Mouse (Mus musculus): ENCODE measurements around the gene Htr2b. TPM values are rescaled to one million over a fixed set of nuclear protein-coding genes. Genes with fewer than 3 reads are reported as not detected.

Gene Htr2b
- total RNA-seq (2012; rRNA removed), result 0.08 TPM in 1 of 2 replicates, not detected in the other
- not detected in 2 replicates for total RNA-seq (2014; rRNA removed)
- 0.47 and 0.61 TPM in 2 replicates for polyA plus RNA-seq (2012; ENCODE audit: insufficient read length, low read depth)

DNA sequence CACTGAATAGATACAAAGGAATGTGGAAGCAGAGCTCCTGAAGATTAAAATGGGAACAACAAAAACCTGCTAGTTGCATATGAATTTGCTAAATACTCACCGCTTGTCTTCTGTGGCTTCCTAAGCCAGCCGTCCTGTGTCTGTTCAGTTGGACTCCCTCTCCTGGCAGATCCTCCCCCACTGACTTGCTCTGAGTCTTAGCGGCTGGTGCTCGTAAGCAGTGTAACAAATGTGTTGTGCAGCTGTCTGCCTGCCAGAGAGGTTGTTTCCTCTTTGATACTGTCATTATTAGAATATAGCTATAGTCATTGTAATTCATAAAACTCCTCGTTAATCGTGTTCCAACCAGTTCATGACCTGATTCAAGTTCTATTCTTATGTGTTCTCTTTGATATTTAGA is at the start of gene Htr2b:
Htr2b (minus strand) TSS at position 192 of the 400 bp plus-strand sequence.
- dilution Hi-C loops (cut with MboI; ENCODE audit: extremely low pct_ligation_motif_present, extremely low pct_unique_long_range_greater_than_20kb, low sequenced_read_pairs), result no loop called here
- DNase-seq (ENCODE audit: extremely low read depth), result no peak
- in situ Hi-C loops (cut with MboI; ENCODE audit: low pct_ligation_motif_present, low pct_unique_long_range_greater_than_20kb, low sequenced_read_pairs), result no loop called here
- no peak within 1 kb of the TSS for H3K4me3 ChIP-seq (replicated peaks in 1 of 3; ENCODE audit: low read depth in 2 of 3, low read length in 2 of 3, poor library complexity in 1 of 3)
- TF ChIP-seq EP300 (IDR thresholded peaks at IDR 0.05; ENCODE audit: low read length) (no peak), ETS1 (conservative IDR thresholded peaks at IDR 0.05; ENCODE audit: low read depth, low read length) (no peak), ZC3H11A (IDR thresholded peaks at IDR 0.05; ENCODE audit: low read depth, low read length) (no peak), MXI1 (IDR thresholded peaks at IDR 0.05; ENCODE audit: low read depth, low read length) (no peak)
- H3K4me2 ChIP-seq (ENCODE audit: insufficient read depth, low read depth, poor library complexity, severe bottlenecking), result no peak within 1 kb of the TSS
- no peak within 1 kb of the TSS for H3K9ac ChIP-seq (ENCODE audit: insufficient read depth, low read depth)
- no peaks in the 10 kb centered on the region for H3K27me3 ChIP-seq (replicated peaks)
- peaks cover 14 to 58% of the 10 kb centered on the region in 2 experiments for H3K36me3 ChIP-seq (replicated peaks in 1 of 2; ENCODE audit: control insufficient read depth in 1 of 2, insufficient read depth in 1 of 2, low read length in 1 of 2)
- H3K4me1 ChIP-seq (ENCODE audit: control insufficient read depth in 1 of 2, insufficient read depth in 2 of 2), result no peaks in the 10 kb centered on the region; a peak in 1 of 4 replicates
- no peaks in the 10 kb centered on the region for H3K9me3 ChIP-seq (replicated peaks; ENCODE audit: low read length)
- H3K27ac ChIP-seq (ENCODE audit: insufficient read depth, low read depth), result no peak within 1 kb of the TSS
- no peaks in the 10 kb centered on the region for H3K79me2 ChIP-seq (replicated peaks; ENCODE audit: control insufficient read depth, extremely low read depth, insufficient read depth, poor library complexity, severe bottlenecking)

- dilution Hi-C loops (cut with MboI; ENCODE audit: extremely low pct_ligation_motif_present, extremely low pct_unique_long_range_greater_than_20kb, low sequenced_read_pairs), result no loop called here
- peaks cover 0 to 29% of the 10 kb centered on the region in 2 experiments; a peak in 2 of 4 replicates for H3K4me1 ChIP-seq (ENCODE audit: control insufficient read depth in 1 of 2, insufficient read depth in 2 of 2)
- TF ChIP-seq SIN3A (IDR thresholded peaks at IDR 0.05; ENCODE audit: low read length), result no peak
- no peak for TF ChIP-seq MAX (IDR thresholded peaks at IDR 0.05; ENCODE audit: low read length)
- TF ChIP-seq NRF1 (IDR thresholded peaks at IDR 0.05; ENCODE audit: low read depth, low read length), result no peak
- TF ChIP-seq ZC3H11A (IDR thresholded peaks at IDR 0.05; ENCODE audit: low read depth, low read length), result no peak
- TF ChIP-seq IRF4 (IDR thresholded peaks at IDR 0.05; ENCODE audit: low read depth, low read length), result no peak
- no peak for TF ChIP-seq ZMIZ1 (IDR thresholded peaks at IDR 0.05; ENCODE audit: low read depth, low read length)
- no peak for TF ChIP-seq MAFK (IDR thresholded peaks at IDR 0.05; ENCODE audit: insufficient replicate concordance, low read length)
- no peak for TF ChIP-seq USF2 (conservative IDR thresholded peaks at IDR 0.05; ENCODE audit: low read depth, low read length)
- no peak for TF ChIP-seq EP300 (IDR thresholded peaks at IDR 0.05; ENCODE audit: low read length)
- no peak for TF ChIP-seq NELFE (IDR thresholded peaks at IDR 0.05; ENCODE audit: low read depth, low read length)
- no peak for TF ChIP-seq PAX5 (IDR thresholded peaks at IDR 0.05; ENCODE audit: low read length)
- TF ChIP-seq TBP (conservative IDR thresholded peaks at IDR 0.05; ENCODE audit: low read depth, low read length), result no peak
- no peak for TF ChIP-seq ZNF384 (IDR thresholded peaks at IDR 0.05; ENCODE audit: low read depth, low read length)
- no peak for TF ChIP-seq SMC3 (IDR thresholded peaks at IDR 0.05; ENCODE audit: low read depth, low read length)
- TF ChIP-seq CHD1 (IDR thresholded peaks at IDR 0.05; ENCODE audit: low read depth, low read length), result no peak
These were observed 49.3 kb upstream of the Htr2b start for GRCm38 (mm10) chr1:86161061-86161460.

More at GRCm38 (mm10) chr1:86161061-86161460, 49.3 kb upstream of the Htr2b start:
- no peak overlapping the region for H3K9ac ChIP-seq (ENCODE audit: insufficient read depth, low read depth)
- H3K9me3 ChIP-seq (replicated peaks; ENCODE audit: low read length), result no peaks in the 10 kb centered on the region
- no peaks in the 10 kb centered on the region for H3K79me2 ChIP-seq (replicated peaks; ENCODE audit: control insufficient read depth, extremely low read depth, insufficient read depth, poor library complexity, severe bottlenecking)
- H3K36me3 ChIP-seq (replicated peaks in 1 of 2; ENCODE audit: control insufficient read depth in 1 of 2, insufficient read depth in 1 of 2, low read length in 1 of 2), result peaks cover 48 to 80% of the 10 kb centered on the region in 2 experiments
- in situ Hi-C loops (cut with MboI; ENCODE audit: low pct_ligation_motif_present, low pct_unique_long_range_greater_than_20kb, low sequenced_read_pairs), result no loop called here
- no peak overlapping the region for H3K4me3 ChIP-seq (replicated peaks in 1 of 3; ENCODE audit: low read depth in 2 of 3, low read length in 2 of 3, poor library complexity in 1 of 3)
- H3K27ac ChIP-seq (ENCODE audit: insufficient read depth, low read depth), result no peak overlapping the region
- H3K4me2 ChIP-seq (ENCODE audit: insufficient read depth, low read depth, poor library complexity, severe bottlenecking), result no peak overlapping the region
- no peaks in the 10 kb centered on the region for H3K27me3 ChIP-seq (replicated peaks)
- DNase-seq (ENCODE audit: extremely low read depth), result no peak
